Mouse (Mus musculus) small intestine, adult 2 months (tissue): ENCODE data around the gene Edaradd. TPM values are rescaled to one million over a fixed set of nuclear protein-coding genes. Genes with fewer than 3 reads are reported as not detected.

Experiments
- H3K27ac ChIP-seq: fragments of 200-500 bp; 2 replicates; pipeline ENCODE4 v1.5.1; 2012; ENCODE audit warnings: low read depth, low read length, control low read depth, inconsistent platforms; ENCODE audit not compliant: insufficient read depth
- H3K27me3 ChIP-seq: fragments of 200-500 bp; 2 replicates; pipeline ENCODE4 v1.6.1; 2012; ENCODE audit warnings: mild to moderate bottlenecking, moderate library complexity, low read length, inconsistent platforms; ENCODE audit not compliant: control insufficient read depth, insufficient read depth
- H3K36me3 ChIP-seq: fragments of 200-500 bp; 2 replicates; pipeline ENCODE4 v1.6.1; 2012; ENCODE audit warnings: mild to moderate bottlenecking, low read length, control low read depth, inconsistent platforms; ENCODE audit not compliant: control insufficient read depth, insufficient read depth
- H3K4me1 ChIP-seq: fragments of 200-500 bp; 2 replicates; pipeline ENCODE4 v1.6.1; 2012; ENCODE audit warnings: low read length, inconsistent platforms, mixed read lengths; ENCODE audit not compliant: control insufficient read depth, insufficient read depth, insufficient read length
- H3K4me3 ChIP-seq: fragments of 200-500 bp; 2 replicates; pipeline ENCODE4 v1.5.1; 2012; ENCODE audit warnings: low read depth, mild to moderate bottlenecking, control low read depth, inconsistent platforms, low read length, moderate library complexity
- CTCF ChIP-seq: fragments of 200-500 bp; IDR thresholded peaks from 2 replicates; pipeline ENCODE4 v1.5.1; 2012; ENCODE audit warnings: low read depth, mild to moderate bottlenecking, control low read depth, inconsistent platforms, low read length, moderate library complexity, mixed read lengths; ENCODE audit not compliant: insufficient replicate concordance, insufficient read length; ENCODE audit errors: extremely low read depth
- POLR2A ChIP-seq: fragments of 200-500 bp; IDR thresholded peaks from 2 replicates; pipeline ENCODE4 v1.6.1; 2012; ENCODE audit warnings: low read depth, mild to moderate bottlenecking, control low read depth, inconsistent platforms, low read length, moderate library complexity
- WGBS: fragments of 180-500 bp; shearing (Covaris S2); methylation state at CpG from one replicate; pipeline ENCODE4 v1.1.7; 2018; 5-methylcytosine and 5-hydroxymethylcytosine counted together
- polyA plus RNA-seq: library from polyadenylated mRNA; depleted of rRNA; stranded (reverse); fragments of >200 nt; gene quantifications from 2 replicates; pipeline ENCODE4 v1.2.3, GENCODE M21; 2012

Gene Edaradd
- polyA plus RNA-seq, 1 experiment = 0.14 TPM

- Histone ChIP-seq H3K27ac (no peak overlapping the region), H3K36me3 (no peaks in the 10 kb centered on the region), H3K4me1 (peaks cover 11% of the 10 kb centered on the region; the same call in 1 of the 2 replicates), H3K27me3 (no peaks in the 10 kb centered on the region; the same call in 1 of the 2 replicates), H3K4me3 (no peak overlapping the region)
- 69% methylated on average over 13 of the region's 13 CpGs for WGBS
- TF ChIP-seq POLR2A (no peak), CTCF (no peak)
These were observed 19.9 kb upstream of the Edaradd start for GRCm38 (mm10) chr13:12540119-12540518.

GRCm38 (mm10) chr13:12539716-12540115 lies 19.5 kb upstream of the Edaradd start:
- TF ChIP-seq CTCF = no peak
- TF ChIP-seq POLR2A = no peak
- whole genome bisulfite sequencing = 46% methylated on average over 11 of the region's 11 CpGs
- H3K27me3 ChIP-seq = no peaks in the 10 kb centered on the region; the same call in 1 of the 2 replicates
- no peak overlapping the region for H3K27ac ChIP-seq
- no peak overlapping the region for H3K4me3 ChIP-seq
- H3K36me3 ChIP-seq = no peaks in the 10 kb centered on the region
- peaks cover 8% of the 10 kb centered on the region; the same call in 1 of the 2 replicates for H3K4me1 ChIP-seq

GRCm38 (mm10) chr13:12537971-12538370 lies 17.7 kb upstream of the Edaradd start:
- Histone ChIP-seq H3K27me3 (no peaks in the 10 kb centered on the region; the same call in 1 of the 2 replicates), H3K36me3 (no peaks in the 10 kb centered on the region), H3K4me1 (peaks cover 9% of the 10 kb centered on the region; the same call in 1 of the 2 replicates), H3K27ac (no peak overlapping the region), H3K4me3 (no peak overlapping the region)
- 57% methylated on average over 6 of the region's 6 CpGs for WGBS
- TF ChIP-seq POLR2A = no peak
- TF ChIP-seq CTCF = peak; percentile 39; the same call in 1 of the 2 replicates

GRCm38 (mm10) chr13:12534628-12535027 lies 14.4 kb upstream of the Edaradd start:
- TF ChIP-seq CTCF (no peak), POLR2A (no peak)
- Histone ChIP-seq H3K4me1 (peaks cover 6% of the 10 kb centered on the region; the same call in 1 of the 2 replicates), H3K27me3 (no peaks in the 10 kb centered on the region; the same call in 1 of the 2 replicates), H3K4me3 (no peak overlapping the region), H3K27ac (peak overlapping the region; percentile 24; the same call in 1 of the 2 replicates), H3K36me3 (no peaks in the 10 kb centered on the region)
- WGBS = 49% methylated on average over 3 of the region's 3 CpGs

- Histone ChIP-seq H3K36me3 (no peaks in the 10 kb centered on the region), H3K4me1 (peaks cover 14% of the 10 kb centered on the region; the same call in 1 of the 2 replicates), H3K4me3 (no peak overlapping the region), H3K27me3 (no peaks in the 10 kb centered on the region), H3K27ac (no peak overlapping the region; the same call in 1 of the 2 replicates)
- TF ChIP-seq CTCF (no peak), POLR2A (no peak)
- WGBS = 65% methylated on average over 4 of the region's 4 CpGs
These were observed 5.4 kb upstream of the Edaradd start for GRCm38 (mm10) chr13:12525678-12526077.

- Histone ChIP-seq H3K27ac (no peak overlapping the region), H3K27me3 (no peaks in the 10 kb centered on the region), H3K36me3 (no peaks in the 10 kb centered on the region), H3K4me1 (peaks cover 14% of the 10 kb centered on the region), H3K4me3 (no peak overlapping the region)
- TF ChIP-seq CTCF (no peak), POLR2A (no peak)
These were observed 2.1 kb upstream of the Edaradd start for GRCm38 (mm10) chr13:12522346-12522745.

GRCm38 (mm10) chr13:12519371-12519770 lies 867 bp downstream of the Edaradd start:
- H3K4me3 ChIP-seq = peak overlapping the region; percentile 82
- H3K36me3 ChIP-seq = no peaks in the 10 kb centered on the region
- TF ChIP-seq CTCF = no peak
- TF ChIP-seq POLR2A = no peak
- WGBS = 4% methylated on average over 18 of the region's 18 CpGs
- H3K27me3 ChIP-seq = no peaks in the 10 kb centered on the region
- H3K4me1 ChIP-seq = peaks cover 5% of the 10 kb centered on the region; the same call in 1 of the 2 replicates
- no peak overlapping the region for H3K27ac ChIP-seq
